Mouse (Mus musculus) midbrain, embryonic 16.5 days (tissue): Measurements from ENCODE around the gene Erc2. TPM values are rescaled to one million over a fixed set of nuclear protein-coding genes. Genes with fewer than 3 reads are reported as not detected.

Experiments used
- ATAC-seq: fragments of 200-750 bp; cut with Nextera tagmentation; 2 replicates; pipeline ENCODE4 v1.8.0; 2017; ENCODE audit warnings: moderate TSS enrichment
- H3K27ac ChIP-seq: fragments of 300-500 bp; sonication (generic); 2 replicates; pipeline ENCODE4 v1.5.1; 2014; ENCODE audit warnings: mild to moderate bottlenecking, low read length, mixed read lengths
- H3K27me3 ChIP-seq: fragments of 300-500 bp; sonication (generic); 2 replicates; pipeline ENCODE4 v1.6.1; 2014; ENCODE audit warnings: low read depth, low read length, mixed read lengths; ENCODE audit not compliant: control insufficient read depth, insufficient read depth
- H3K36me3 ChIP-seq: fragments of 300-500 bp; sonication (generic); 2 replicates; pipeline ENCODE4 v1.6.1; 2014; ENCODE audit warnings: mild to moderate bottlenecking, low read length, moderate library complexity, mixed read lengths; ENCODE audit not compliant: control insufficient read depth, insufficient read depth
- H3K4me1 ChIP-seq: fragments of 300-500 bp; sonication (generic); 2 replicates; pipeline ENCODE4 v1.6.1; 2014; ENCODE audit warnings: mild to moderate bottlenecking, low read length, mixed read lengths; ENCODE audit not compliant: control insufficient read depth, insufficient read depth
- H3K4me2 ChIP-seq: fragments of 300-500 bp; sonication (generic); 2 replicates; pipeline ENCODE4 v1.6.1; 2014; ENCODE audit warnings: mild to moderate bottlenecking, low read length, mixed read lengths
- H3K4me3 ChIP-seq: fragments of 300-500 bp; sonication (generic); 2 replicates; pipeline ENCODE4 v1.5.1; 2014; ENCODE audit warnings: low read depth, mild to moderate bottlenecking, low read length, moderate library complexity, mixed read lengths
- H3K9ac ChIP-seq: fragments of 300-500 bp; sonication (generic); 2 replicates; pipeline ENCODE4 v1.6.1; 2014; ENCODE audit warnings: low read depth, low read length, mixed read lengths
- H3K9me3 ChIP-seq: fragments of 300-500 bp; sonication (generic); replicated peaks from 2 replicates; pipeline ENCODE4 v1.6.1; 2014; ENCODE audit warnings: mild to moderate bottlenecking, low read length, mixed read lengths; ENCODE audit not compliant: control insufficient read depth, poor library complexity, severe bottlenecking
- WGBS: fragments of 180-500 bp; shearing (Covaris S2); extraction: QIAGEN DNeasy Blood & Tissue Kit; methylation state at CpG from one replicate; pipeline ENCODE4 v1.1.7; 2014; 5-methylcytosine and 5-hydroxymethylcytosine counted together
- polyA plus RNA-seq: library from polyadenylated mRNA; unstranded; fragments of >200 nt; fragmentation: Nextera tagmentation; extraction: Ambion mirVana; gene quantifications from 2 replicates; pipeline ENCODE4 v1.2.1, GENCODE M21; 2015

Gene Erc2
- polyA plus RNA-seq, 1 experiment from 2014 or later: 94.2 TPM

DNA sequence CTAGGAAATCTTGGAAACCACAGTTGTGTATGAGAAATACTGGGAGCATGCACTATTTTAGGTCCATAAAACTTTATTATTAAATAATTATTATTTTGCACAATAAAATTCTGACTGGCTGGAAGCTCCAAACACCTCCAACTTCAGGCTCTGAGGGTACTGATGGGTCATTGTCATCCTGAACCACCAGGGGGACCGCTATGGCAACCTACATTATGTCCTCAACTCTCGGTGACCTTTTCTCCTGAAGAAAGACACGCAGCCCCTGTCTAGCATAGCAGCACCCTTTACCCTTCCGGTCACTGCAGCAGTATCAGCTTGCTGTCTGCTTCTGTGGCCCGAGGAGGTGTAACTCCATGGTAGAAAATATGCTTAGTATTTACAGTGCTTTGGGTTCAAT, 679.0 kb downstream of the Erc2 start:
- no peak for ATAC-seq
- Histone ChIP-seq H3K9me3 (no peaks in the 10 kb centered on the region), H3K9ac (no peak overlapping the region), H3K4me2 (no peak overlapping the region), H3K27me3 (no peaks in the 10 kb centered on the region), H3K4me3 (no peak overlapping the region), H3K36me3 (no peaks in the 10 kb centered on the region), H3K4me1 (no peaks in the 10 kb centered on the region), H3K27ac (no peak overlapping the region)
- WGBS: 65% methylated on average over 5 of the region's 5 CpGs

DNA sequence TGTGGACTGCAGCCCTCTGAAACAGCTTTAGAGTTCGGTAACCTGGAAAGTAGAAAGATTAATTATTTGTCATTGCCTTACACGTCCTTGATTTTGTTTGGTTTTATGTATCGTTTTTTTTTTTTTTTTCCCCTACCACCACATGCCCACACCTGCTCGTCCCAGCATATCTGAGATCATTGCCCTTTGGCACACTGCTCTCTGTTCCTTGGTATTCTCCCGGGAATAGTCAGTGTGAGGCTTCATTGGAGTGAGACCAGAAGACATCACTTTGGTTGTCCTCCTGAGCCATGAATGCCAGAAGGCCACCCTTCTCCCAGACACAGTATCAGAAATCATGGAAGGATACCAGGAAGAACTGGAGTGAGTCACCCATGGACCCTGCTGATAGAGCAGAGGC, 681.9 kb downstream of the Erc2 start:
- no peak overlapping the region for H3K4me3 ChIP-seq
- no peaks in the 10 kb centered on the region for H3K4me1 ChIP-seq
- no peaks in the 10 kb centered on the region for H3K36me3 ChIP-seq
- no peak overlapping the region for H3K9ac ChIP-seq
- H3K27ac ChIP-seq: no peak overlapping the region
- no peaks in the 10 kb centered on the region for H3K27me3 ChIP-seq
- WGBS: 84% methylated on average over 5 of the region's 5 CpGs
- H3K9me3 ChIP-seq: no peaks in the 10 kb centered on the region
- no peak overlapping the region for H3K4me2 ChIP-seq
- no peak for ATAC-seq

DNA sequence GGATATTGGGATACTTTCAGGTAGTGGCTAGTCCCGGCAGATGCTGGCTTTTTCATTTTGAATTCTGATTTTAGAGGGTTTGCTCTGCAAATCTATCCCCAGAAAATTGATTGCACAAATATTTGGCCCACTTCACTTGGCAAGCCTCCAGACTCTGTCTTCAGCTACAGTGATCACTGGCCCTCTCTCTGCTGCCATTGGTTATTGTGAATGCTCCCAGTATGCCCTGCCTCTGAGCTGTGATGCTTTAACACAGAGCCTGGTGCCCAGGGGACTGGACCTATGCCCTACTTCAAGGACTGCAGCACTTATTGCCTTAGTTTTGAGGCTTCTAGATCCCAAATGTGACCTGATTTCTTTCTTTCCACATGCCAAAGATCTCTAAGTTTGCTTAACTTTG, 686.4 kb downstream of the Erc2 start:
- no peaks in the 10 kb centered on the region; the same call in 1 of the 2 replicates for H3K4me1 ChIP-seq
- H3K9ac ChIP-seq: no peak overlapping the region
- no peaks in the 10 kb centered on the region for H3K27me3 ChIP-seq
- no peak overlapping the region for H3K4me3 ChIP-seq
- no peaks in the 10 kb centered on the region for H3K36me3 ChIP-seq
- no peaks in the 10 kb centered on the region for H3K9me3 ChIP-seq
- no peak for ATAC-seq
- no peak overlapping the region for H3K4me2 ChIP-seq
- whole genome bisulfite sequencing: 93% methylated on average over 1 of the region's 1 CpGs
- H3K27ac ChIP-seq: no peak overlapping the region

DNA sequence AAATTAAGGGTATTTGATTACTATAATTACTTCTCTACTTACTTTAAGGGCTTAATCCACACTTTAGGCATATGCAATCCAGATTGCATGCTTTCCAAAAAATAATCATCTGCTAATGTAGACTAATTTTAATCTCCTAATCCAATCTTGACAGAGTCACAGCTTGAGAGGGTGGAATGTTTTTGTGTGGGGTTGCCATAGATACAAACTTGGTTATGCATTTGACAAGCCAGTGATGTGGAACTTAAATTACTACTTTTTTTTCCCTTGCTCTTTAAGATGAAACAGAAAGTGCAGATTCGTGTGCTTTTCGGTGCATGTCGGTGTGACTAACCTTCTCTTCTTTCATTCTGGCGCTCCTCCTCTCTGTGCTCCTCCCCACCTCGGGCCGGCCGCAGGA, 694.6 kb downstream of the Erc2 start:
- no peak for ATAC-seq
- no peaks in the 10 kb centered on the region for H3K27me3 ChIP-seq
- H3K4me3 ChIP-seq: no peak overlapping the region
- no peaks in the 10 kb centered on the region for H3K9me3 ChIP-seq
- WGBS: 23% methylated on average over 7 of the region's 7 CpGs
- no peaks in the 10 kb centered on the region for H3K4me1 ChIP-seq
- no peak overlapping the region for H3K4me2 ChIP-seq
- H3K36me3 ChIP-seq: no peaks in the 10 kb centered on the region
- H3K27ac ChIP-seq: no peak overlapping the region
- H3K9ac ChIP-seq: no peak overlapping the region

DNA sequence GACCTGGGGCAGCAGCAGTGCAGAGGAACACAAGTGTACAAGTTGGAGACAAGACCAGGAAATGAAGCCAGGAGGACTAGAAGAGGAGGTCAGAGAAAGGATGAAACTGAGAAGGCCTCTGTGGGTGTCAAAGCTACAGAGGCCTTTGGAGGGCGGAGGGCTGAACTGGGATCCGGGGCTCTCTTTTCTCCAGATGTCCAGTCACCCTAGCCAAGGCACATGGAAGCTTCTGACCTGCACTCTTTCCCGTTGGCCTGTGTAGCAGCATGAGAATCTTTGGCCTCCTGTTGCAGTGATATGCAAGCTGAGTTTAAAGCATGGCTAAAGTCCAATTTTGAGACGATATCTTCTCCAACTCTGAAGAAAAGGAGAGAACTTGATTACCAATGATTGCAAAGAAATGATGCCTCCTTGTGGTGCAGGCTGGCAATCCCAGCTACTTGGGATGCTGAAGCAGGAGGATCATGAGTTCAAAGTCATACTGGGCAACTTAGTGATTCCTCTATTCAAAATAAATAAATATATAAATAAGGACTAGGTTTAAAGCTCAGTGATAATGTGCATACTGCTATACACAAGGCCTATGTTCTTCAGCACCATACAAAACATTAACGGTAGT, 699.8 kb downstream of the Erc2 start:
- Histone ChIP-seq H3K4me1 (no peaks in the 10 kb centered on the region), H3K9ac (no peak overlapping the region), H3K27ac (no peak overlapping the region), H3K36me3 (no peaks in the 10 kb centered on the region), H3K4me3 (no peak overlapping the region), H3K27me3 (no peaks in the 10 kb centered on the region), H3K4me2 (no peak overlapping the region), H3K9me3 (no peaks in the 10 kb centered on the region)
- 94% methylated on average over 5 of the region's 5 CpGs for WGBS
- no peak for ATAC-seq

DNA sequence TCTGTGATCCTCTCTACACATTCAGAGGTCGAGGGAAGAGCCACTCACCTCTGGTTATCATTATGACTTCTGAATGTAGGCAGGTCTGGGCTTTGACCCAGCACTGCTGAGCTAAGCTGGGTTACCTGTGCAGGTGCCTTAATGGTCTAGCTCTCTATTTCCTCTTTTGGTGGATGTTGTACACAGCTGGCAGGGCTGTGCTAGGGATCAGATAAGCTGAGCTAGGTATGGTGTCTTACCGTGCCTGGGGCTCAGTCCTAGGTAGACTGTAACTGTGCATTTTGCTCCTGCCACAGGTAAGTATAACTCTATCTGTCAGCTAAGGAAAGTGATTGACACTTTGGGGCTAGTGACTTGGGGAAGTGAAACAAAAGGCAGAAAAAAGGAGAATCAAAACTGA, 701.0 kb downstream of the Erc2 start:
- no peaks in the 10 kb centered on the region for H3K9me3 ChIP-seq
- no peaks in the 10 kb centered on the region for H3K27me3 ChIP-seq
- 83% methylated on average over 2 of the region's 2 CpGs for WGBS
- no peaks in the 10 kb centered on the region for H3K36me3 ChIP-seq
- H3K9ac ChIP-seq: no peak overlapping the region
- H3K27ac ChIP-seq: no peak overlapping the region
- H3K4me3 ChIP-seq: no peak overlapping the region
- H3K4me2 ChIP-seq: no peak overlapping the region
- ATAC-seq: no peak
- H3K4me1 ChIP-seq: no peaks in the 10 kb centered on the region

DNA sequence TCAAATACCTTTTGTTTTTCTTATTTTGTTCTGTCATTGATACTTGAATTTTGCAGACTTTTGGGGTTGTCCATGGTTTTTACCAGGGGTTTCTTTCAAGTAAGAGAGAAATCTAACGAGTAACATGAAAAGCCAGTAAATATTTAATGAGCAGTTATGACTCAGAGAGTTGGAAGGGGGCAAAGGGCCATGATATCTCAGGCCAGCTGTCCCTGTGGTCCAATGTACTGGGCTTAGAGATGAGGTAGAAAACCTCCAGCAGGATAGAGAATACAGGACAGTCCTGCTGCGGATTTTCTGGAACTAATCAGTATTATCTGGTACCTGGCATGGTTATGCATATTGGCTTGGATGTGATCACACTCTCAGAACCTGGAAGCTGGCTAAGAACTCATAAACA, 701.5 kb downstream of the Erc2 start:
- Histone ChIP-seq H3K36me3 (no peaks in the 10 kb centered on the region), H3K9ac (no peak overlapping the region), H3K4me3 (no peak overlapping the region), H3K4me1 (0 out of 2 replicates have a peak, but pooled peaks cover 2% of the 10 kb centered on the region), H3K4me2 (no peak overlapping the region), H3K9me3 (no peaks in the 10 kb centered on the region), H3K27me3 (no peaks in the 10 kb centered on the region), H3K27ac (no peak overlapping the region)
- no peak for ATAC-seq
- WGBS: 74% methylated on average over 2 of the region's 2 CpGs

DNA sequence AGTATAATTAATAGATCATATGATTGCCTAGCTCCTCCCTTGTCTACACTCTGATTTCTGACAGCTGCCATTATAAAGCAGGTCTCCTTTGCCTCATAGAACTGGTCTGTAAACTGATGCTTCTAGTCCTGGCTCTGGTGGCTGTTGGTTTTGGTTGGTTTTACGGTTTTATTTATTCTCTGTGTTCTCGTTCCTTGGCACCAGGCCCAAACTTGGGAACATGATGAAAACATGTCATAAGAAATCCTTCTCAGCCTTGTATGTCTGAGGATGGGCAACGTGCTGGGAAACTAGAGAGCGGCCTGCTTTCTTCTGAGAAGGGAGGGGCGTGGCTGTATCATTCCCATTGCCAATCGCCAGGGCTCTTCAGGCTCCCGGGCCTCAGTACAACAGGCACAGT, 704.2 kb downstream of the Erc2 start:
- ATAC-seq: no peak
- no peaks in the 10 kb centered on the region for H3K36me3 ChIP-seq
- no peak overlapping the region for H3K4me3 ChIP-seq
- no peaks in the 10 kb centered on the region for H3K27me3 ChIP-seq
- no peaks in the 10 kb centered on the region for H3K9me3 ChIP-seq
- H3K9ac ChIP-seq: no peak overlapping the region
- no peak overlapping the region for H3K27ac ChIP-seq
- 77% methylated on average over 7 of the region's 7 CpGs for WGBS
- H3K4me2 ChIP-seq: no peak overlapping the region
- 0 out of 2 replicates have a peak, but pooled peaks cover 2% of the 10 kb centered on the region for H3K4me1 ChIP-seq

DNA sequence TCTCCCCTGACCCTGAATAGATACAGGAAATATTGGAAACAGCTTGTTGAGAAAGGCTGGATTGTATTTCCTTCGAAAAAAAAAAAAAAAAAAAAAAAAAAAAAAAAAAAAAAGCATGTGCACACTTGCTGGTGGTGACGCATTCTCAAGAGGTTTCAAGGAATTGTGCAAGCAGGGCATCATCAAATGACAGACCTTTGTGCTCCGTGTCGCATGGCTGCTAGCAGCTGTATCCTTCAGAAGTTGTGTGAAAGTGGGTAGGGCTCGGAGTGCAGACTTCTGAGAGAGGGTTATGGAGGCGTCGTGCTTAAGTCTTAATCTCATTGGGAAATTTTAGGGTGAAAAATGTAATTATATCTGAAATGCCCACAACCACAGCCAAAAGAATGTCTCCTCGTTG, 706.3 kb downstream of the Erc2 start:
- WGBS: 16% methylated on average over 8 of the region's 8 CpGs
- Histone ChIP-seq H3K4me3 (no peak overlapping the region), H3K4me2 (no peak overlapping the region), H3K9me3 (no peaks in the 10 kb centered on the region), H3K4me1 (peaks cover 2% of the 10 kb centered on the region; the same call in 1 of the 2 replicates), H3K27me3 (no peaks in the 10 kb centered on the region), H3K36me3 (no peaks in the 10 kb centered on the region), H3K9ac (no peak overlapping the region), H3K27ac (no peak overlapping the region)
- ATAC-seq: no peak
